Comparison of ENCODE assay signal across 11 mouse cellular contexts in genomic region chr19:53734845-53735244, GRCm38 (mm10). TPM values are rescaled to one million over a fixed set of nuclear protein-coding genes. Genes with fewer than 3 reads are reported as not detected.
DNase-seq lines count a peak whose midpoint lies in the region; ATAC-seq and TF ChIP-seq lines count a peak whose summit lies in the region.
"Had no signal": no experiment of that assay in that cellular context is flagged by ENCODE, and none has a peak within 500 bp of the region (broad histone marks: within the 10 kb centered on the region; RNA-seq: fewer than 3 reads in every experiment).

No protein-coding gene starts in this region.

- CTCF ChIA-PET in Patski (lab: Charles Lee), result interaction anchor here (0.9 to 2.8 kb wide), 11 partner anchors 9 to 102 kb away, joined by 3 to 22 read pairs (median 5); no protein-coding TSS in a partner anchor

- H3K27me3 ChIP-seq in Patski, result no peaks in the 10 kb centered on the region
- H3K27me3 ChIP-seq: hindbrain, embryonic 15.5 days had no signal

- no peak overlapping the region for H3K27ac ChIP-seq in layer of hippocampus, adult 2 months
- H3K27ac ChIP-seq: heart, embryonic 10.5 days; hindbrain, embryonic 15.5 days; macrophage had no signal

- no peak overlapping the region for H3K4me3 ChIP-seq in layer of hippocampus, adult 2 months
- H3K4me3 ChIP-seq: heart, embryonic 10.5 days; hindbrain, embryonic 15.5 days had no signal

- POLR2A ChIA-PET in Patski (lab: Charles Lee), result no interaction called here

- ATAC-seq in Patski, result no peak

- in situ Hi-C loops in Patski (cut with MboI; ENCODE audit: low pct_unique_long_range_greater_than_20kb), result no loop called here

- TF ChIP-seq CTCF in layer of hippocampus, adult 2 months (conservative IDR thresholded peaks at IDR 0.05), result peak; percentile 68
- peak; percentile 73 for TF ChIP-seq CTCF in Patski (IDR thresholded peaks at IDR 0.05)

- no peak for DNase-seq in layer of hippocampus, adult 2 months (ENCODE audit: low spot score in 2 of 2)
- no peak for DNase-seq in layer of hippocampus, postnatal 25 days (ENCODE audit: extremely low spot score in 1 of 2, low spot score in 1 of 2)
- peak; percentile 21 for DNase-seq in thymus, postnatal 14 days
- DNase-seq in thymus, adult 18-20 months, result no peak
- DNase-seq in Patski (ENCODE audit: low read depth, low spot score), result no peak
- no peak for DNase-seq in Muller cell, postnatal 12 days (ENCODE audit: inconsistent ontology term)
- no peak for DNase-seq in adrenal gland, adult 8-10 months
- DNase-seq: right cerebral cortex, adult 18-20 months had no signal

RNA-seq across cellular contexts. Expression of gene Rbm20, which starts 57.7 kb away (rescaled TPM):
- 1 to 10 TPM; 2.3 to 3.3 TPM for total RNA-seq in layer of hippocampus, adult 2 months (2021)
- 1 to 10 TPM; 2.7 to 3.4 TPM for total RNA-seq in layer of hippocampus, postnatal 25 days (2021)
- 0.72 TPM for polyA plus RNA-seq in Patski (2021)
- total RNA-seq in adrenal gland, adult 8-10 months (2022), result 1 to 10 TPM; 1.4 to 1.9 (median 1.7) TPM
- polyA plus RNA-seq: macrophage had no signal
